Mouse (Mus musculus) myocyte (in vitro differentiated cells): ENCODE measurements at regions not wholly inside any gene's neighbourhood (a gene's known extent, or its start where the extent isn't known, plus 50 kb on each side); places are given as distances from the start of the nearest gene placed in this dataset.

ENCODE experiments used
- H3K27me3 ChIP-seq: one replicate; pipeline ENCODE4 v1.6.1; 2011; ENCODE audit not compliant: control insufficient read depth, insufficient read depth, insufficient read length
- H3K36me3 ChIP-seq: one replicate; pipeline ENCODE4 v1.6.1; 2011; ENCODE audit not compliant: control insufficient read depth, insufficient read depth
- H3K4me2 ChIP-seq: one replicate; pipeline ENCODE4 v1.6.1; 2011; ENCODE audit warnings: low read depth, control low read depth
- H3K4me3 ChIP-seq: one replicate; pipeline ENCODE4 v1.5.1; 2011; ENCODE audit warnings: mild to moderate bottlenecking, control low read depth, moderate library complexity
- H3K79me2 ChIP-seq: one replicate; pipeline ENCODE4 v1.6.1; 2011; ENCODE audit not compliant: control insufficient read depth, insufficient read depth
- H3ac ChIP-seq: one replicate; pipeline ENCODE4 v1.6.1; 2011; ENCODE audit not compliant: control insufficient read depth, insufficient read length
- CEBPB ChIP-seq: IDR thresholded peaks from 2 replicates; pipeline ENCODE4 v1.6.1; 2011; ENCODE audit warnings: mild to moderate bottlenecking, moderate library complexity; ENCODE audit not compliant: poor library complexity, insufficient read depth, severe bottlenecking
- E2F4 ChIP-seq: IDR thresholded peaks from one replicate; pipeline ENCODE4 v1.6.1; 2011; ENCODE audit warnings: mild to moderate bottlenecking, control low read depth, moderate library complexity; ENCODE audit not compliant: insufficient read depth
- MAX ChIP-seq: IDR thresholded peaks from one replicate; pipeline ENCODE4 v1.6.1; 2011; ENCODE audit warnings: low read depth, mild to moderate bottlenecking, control low read depth
- MYOD1 ChIP-seq, 3 experiments: IDR thresholded peaks; one replicate each; pipeline ENCODE4 v1.6.1; 2011; ENCODE audit warnings: control low read depth in 2 of 3, low read depth in 2 of 3, mild to moderate bottlenecking in 2 of 3, moderate library complexity in 1 of 3; ENCODE audit not compliant: insufficient read length in 2 of 3, control insufficient read depth in 1 of 3
- MYOG ChIP-seq, 3 experiments: IDR thresholded peaks; one replicate each; pipeline ENCODE4 v1.6.1; 2011; ENCODE audit warnings: control low read depth in 2 of 3, low read depth in 2 of 3, mild to moderate bottlenecking in 2 of 3; ENCODE audit not compliant: insufficient read length in 2 of 3, control insufficient read depth in 1 of 3, insufficient read depth in 1 of 3
- POLR2A ChIP-seq: IDR thresholded peaks from one replicate; pipeline ENCODE4 v1.6.1; 2011; ENCODE audit warnings: low read depth, mild to moderate bottlenecking, control low read depth, moderate library complexity; ENCODE audit not compliant: insufficient read length
- POLR2AphosphoS2 ChIP-seq: IDR thresholded peaks from one replicate; pipeline ENCODE4 v1.6.1; 2011; ENCODE audit warnings: low read depth, control low read depth; ENCODE audit not compliant: insufficient read length
- REST ChIP-seq: IDR thresholded peaks from one replicate; pipeline ENCODE4 v1.6.1; 2011; ENCODE audit warnings: mild to moderate bottlenecking, control low read depth, moderate library complexity; ENCODE audit not compliant: insufficient read depth, insufficient read length
- SRF ChIP-seq: IDR thresholded peaks from one replicate; pipeline ENCODE4 v1.6.1; 2011; ENCODE audit warnings: low read depth; ENCODE audit not compliant: control insufficient read depth, insufficient read length
- TCF12 ChIP-seq: IDR thresholded peaks from one replicate; pipeline ENCODE4 v1.6.1; 2011; ENCODE audit warnings: mild to moderate bottlenecking, control low read depth; ENCODE audit not compliant: poor library complexity, insufficient read depth, severe bottlenecking
- TCF3 ChIP-seq: IDR thresholded peaks from one replicate; pipeline ENCODE4 v1.6.1; 2011; ENCODE audit warnings: low read depth, control low read depth; ENCODE audit not compliant: insufficient read length
- USF1 ChIP-seq: IDR thresholded peaks from one replicate; pipeline ENCODE4 v1.6.1; 2011; ENCODE audit warnings: low read depth, mild to moderate bottlenecking, control low read depth, moderate library complexity

DNA sequence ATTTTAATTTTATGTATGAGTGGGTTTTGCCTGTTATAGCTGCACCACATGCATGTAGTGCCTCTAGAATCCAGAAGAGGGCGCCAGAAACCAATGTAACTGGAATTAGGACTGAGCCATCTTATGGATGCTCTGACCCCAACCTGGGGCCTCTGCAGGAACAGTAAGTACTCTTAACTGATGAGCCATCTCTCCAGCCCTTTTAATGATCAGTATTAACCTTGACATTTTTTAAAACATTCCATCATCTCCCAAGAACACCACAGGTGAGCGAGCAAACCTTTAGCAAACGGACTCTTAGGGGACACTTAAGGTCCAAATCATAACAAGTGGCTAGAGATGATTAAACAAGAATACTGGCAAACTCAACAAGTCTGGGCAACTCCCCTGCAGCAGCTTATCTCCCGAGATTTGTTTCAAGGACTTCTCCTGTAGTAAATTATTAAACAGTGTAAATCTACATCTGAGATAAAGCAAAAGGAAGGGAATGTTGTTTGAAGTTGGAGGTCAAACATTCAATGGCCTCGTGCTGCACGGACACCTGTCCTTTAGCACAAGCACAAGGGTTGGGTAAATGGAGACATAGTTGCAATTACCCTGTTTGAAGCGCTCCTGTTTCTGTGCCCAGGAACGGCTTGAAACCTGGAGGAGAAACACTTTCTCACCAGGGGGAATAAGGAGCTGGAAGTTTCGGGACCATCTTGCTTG lies 75.9 kb upstream of the Cpsf6 start:
- TF ChIP-seq USF1 (no peak), SRF (no peak)
- H3K4me2 ChIP-seq: no peak overlapping the region
- H3K36me3 ChIP-seq: no peaks in the 10 kb centered on the region
- no peak overlapping the region for H3ac ChIP-seq
- H3K4me3 ChIP-seq: no peak overlapping the region
- H3K27me3 ChIP-seq: no peaks in the 10 kb centered on the region
- H3K79me2 ChIP-seq: no peaks in the 10 kb centered on the region

DNA sequence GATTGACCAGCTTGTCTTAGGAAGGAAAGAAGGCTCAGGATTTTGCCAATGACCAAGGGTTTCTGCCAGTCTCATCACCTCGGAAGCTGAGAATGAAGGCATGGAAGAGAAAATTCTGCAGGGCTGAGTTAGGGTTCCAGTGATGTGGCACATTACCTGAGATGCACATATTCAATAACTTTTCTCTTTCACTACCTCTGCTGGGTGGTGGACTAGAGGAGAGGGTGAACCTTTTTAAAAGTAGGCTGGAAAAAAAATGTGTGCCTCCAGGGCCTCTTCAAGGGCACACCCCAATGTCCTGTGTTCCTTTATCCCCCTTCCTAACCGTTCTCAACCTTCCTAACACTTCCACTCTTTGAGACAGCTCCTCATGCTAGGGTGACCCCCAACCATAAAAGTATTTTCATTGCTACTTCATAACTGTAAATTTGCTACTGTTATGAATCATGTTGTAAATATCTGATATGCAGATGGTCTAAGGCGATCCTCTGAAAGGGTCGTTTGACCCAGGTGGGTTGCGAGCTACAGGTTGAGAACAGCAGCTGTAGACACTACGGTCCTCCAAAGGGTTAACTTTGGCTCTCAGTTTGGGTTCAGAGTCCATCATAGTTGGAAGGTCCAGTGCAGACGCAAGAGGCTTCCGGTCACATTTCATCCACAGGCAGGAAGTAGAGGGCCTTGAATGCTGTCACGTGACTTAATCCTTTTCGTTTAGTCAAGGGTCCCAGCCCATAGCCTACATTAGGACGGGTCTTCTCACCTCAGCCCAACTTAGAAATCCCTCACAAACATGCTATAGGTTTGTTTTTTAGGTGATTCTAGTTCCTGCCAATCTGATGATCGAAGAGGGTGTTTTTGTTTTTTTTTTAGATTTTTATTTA lies 75.1 kb upstream of the Cpsf6 start:
- Histone ChIP-seq H3K4me3 (no peak overlapping the region), H3K4me2 (no peak overlapping the region), H3K36me3 (no peaks in the 10 kb centered on the region), H3K27me3 (no peaks in the 10 kb centered on the region), H3ac (no peak overlapping the region), H3K79me2 (no peaks in the 10 kb centered on the region)
- TF ChIP-seq E2F4 (no peak), TCF12 (no peak), POLR2AphosphoS2 (no peak), USF1 (no peak), REST (no peak), MAX (no peak), MYOG (IDR thresholded peaks at IDR 0.05; ENCODE audit: control insufficient read depth in 1 of 3, insufficient read depth in 1 of 3, insufficient read length in 2 of 3, low read depth in 2 of 3) (no peak), MYOD1 (IDR thresholded peaks at IDR 0.05; ENCODE audit: control insufficient read depth in 1 of 3, insufficient read length in 2 of 3, low read depth in 2 of 3) (no peak), TCF3 (no peak), SRF (no peak), CEBPB (no peak), POLR2A (no peak)

DNA sequence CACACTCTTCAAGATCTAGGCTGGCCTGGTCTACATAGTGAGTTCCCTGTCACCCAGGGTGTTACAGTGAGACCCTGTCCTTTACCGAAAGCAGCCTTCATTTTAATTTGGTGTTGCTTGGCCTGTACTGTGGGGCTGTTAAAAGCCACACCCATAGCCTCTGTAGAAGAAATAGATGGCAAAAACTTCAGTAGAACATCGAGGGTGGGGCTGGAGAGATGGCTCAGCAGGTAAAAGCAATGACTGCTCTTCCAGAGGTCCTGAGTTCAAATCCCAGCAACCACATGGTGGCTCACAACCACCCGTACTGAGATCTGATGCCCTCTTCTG lies 74.3 kb upstream of the Cpsf6 start:
- Histone ChIP-seq H3K27me3 (no peaks in the 10 kb centered on the region), H3K4me3 (no peak overlapping the region), H3K79me2 (no peaks in the 10 kb centered on the region), H3K36me3 (no peaks in the 10 kb centered on the region), H3ac (no peak overlapping the region), H3K4me2 (no peak overlapping the region)
- TF ChIP-seq E2F4: no peak
- no peak for TF ChIP-seq POLR2AphosphoS2
- TF ChIP-seq SRF: no peak
- no peak for TF ChIP-seq MYOD1 (IDR thresholded peaks at IDR 0.05; ENCODE audit: control insufficient read depth in 1 of 3, insufficient read length in 2 of 3, low read depth in 2 of 3)
- no peak for TF ChIP-seq USF1
- TF ChIP-seq CEBPB: no peak
- TF ChIP-seq TCF12: no peak
- TF ChIP-seq MYOG (IDR thresholded peaks at IDR 0.05; ENCODE audit: control insufficient read depth in 1 of 3, insufficient read depth in 1 of 3, insufficient read length in 2 of 3, low read depth in 2 of 3): no peak
- TF ChIP-seq MAX: no peak
- TF ChIP-seq TCF3: no peak
- no peak for TF ChIP-seq REST
- no peak for TF ChIP-seq POLR2A

DNA sequence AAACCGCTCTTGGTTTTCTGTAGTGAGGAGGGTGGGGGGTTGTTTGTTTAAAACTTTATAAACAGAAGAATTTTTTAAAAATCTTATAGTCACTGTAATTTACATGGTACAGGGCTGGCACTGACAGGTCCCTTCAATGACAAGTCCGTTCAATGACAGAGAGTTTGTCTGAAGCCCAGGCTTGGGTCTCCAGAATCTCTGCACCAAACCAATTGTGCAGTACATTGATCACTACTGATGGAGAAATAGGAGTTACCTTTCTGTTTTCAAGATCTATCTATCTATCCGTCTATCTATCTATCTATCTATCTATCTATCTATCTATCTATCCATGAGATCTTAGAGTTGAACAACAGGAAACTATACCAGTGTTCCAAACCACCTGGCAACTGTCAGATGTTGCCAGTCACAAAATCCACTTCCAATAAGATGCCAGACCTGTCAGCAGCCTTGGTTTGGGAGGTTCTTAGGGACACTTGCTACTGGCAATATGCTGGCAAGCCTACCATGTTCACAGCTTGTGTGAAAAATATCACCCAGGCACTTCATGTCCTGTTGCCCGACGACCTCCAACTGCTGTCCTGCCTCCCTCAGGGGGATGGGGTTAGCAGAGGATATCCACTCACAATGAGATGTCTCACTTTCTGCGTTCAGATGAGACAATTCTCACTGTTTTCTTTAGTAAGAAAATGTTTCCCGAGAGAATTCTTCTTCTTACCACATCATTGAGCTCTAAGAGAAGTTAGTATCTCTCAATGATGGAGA lies 73.8 kb upstream of the Cpsf6 start:
- Histone ChIP-seq H3K4me2 (no peak overlapping the region), H3K4me3 (no peak overlapping the region), H3ac (no peak overlapping the region), H3K27me3 (no peaks in the 10 kb centered on the region), H3K36me3 (no peaks in the 10 kb centered on the region), H3K79me2 (no peaks in the 10 kb centered on the region)
- TF ChIP-seq MYOG (IDR thresholded peaks at IDR 0.05; ENCODE audit: control insufficient read depth in 1 of 3, insufficient read depth in 1 of 3, insufficient read length in 2 of 3, low read depth in 2 of 3) (no peak), POLR2A (no peak), TCF12 (no peak), MAX (no peak), REST (no peak), USF1 (no peak), MYOD1 (IDR thresholded peaks at IDR 0.05; ENCODE audit: control insufficient read depth in 1 of 3, insufficient read length in 2 of 3, low read depth in 2 of 3) (no peak), TCF3 (no peak), POLR2AphosphoS2 (no peak), CEBPB (no peak), SRF (no peak), E2F4 (no peak)
